Mouse (Mus musculus): Measurements from ENCODE around the gene Nkx6-2. TPM values are rescaled to one million over a fixed set of nuclear protein-coding genes. Genes with fewer than 3 reads are reported as not detected.

Nkx6-2 gene
- total RNA-seq (2022): 10 to 100 TPM; 12.9 to 15.2 (median 13.9) TPM

GRCm38 (mm10) chr7:139582595-139582994, at the start of gene Nkx6-2:
Gene Nkx6-2, minus strand, starts transcription at chr7:139582797.
- DNase-seq (ENCODE audit: low spot score in 2 of 2): peak in 1 of 2 experiments; percentile 37

GRCm38 (mm10) chr7:139625156-139625555, 42.6 kb upstream of the Nkx6-2 start:
- DNase-seq (ENCODE audit: low spot score in 2 of 2): no peak

DNA sequence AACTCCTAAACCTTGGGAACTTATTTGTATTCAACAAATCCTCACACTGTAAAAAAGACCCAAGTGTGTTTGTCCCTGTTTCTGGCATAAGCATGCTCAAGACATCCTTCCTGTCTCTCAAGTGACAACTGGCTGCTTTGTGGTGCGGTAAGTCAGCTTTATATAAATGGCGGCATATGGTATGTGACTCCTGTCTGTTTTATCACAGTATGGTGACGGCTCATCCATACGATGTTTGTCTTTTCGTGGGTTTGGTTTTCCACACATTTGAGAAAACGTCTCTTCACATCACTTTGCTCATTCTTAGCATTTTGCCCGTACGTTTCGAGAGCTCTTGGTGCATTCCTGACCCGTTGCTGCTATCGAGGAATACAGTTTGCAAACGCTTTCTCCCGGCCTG, 40.0 kb upstream of the Nkx6-2 start:
- DNase-seq (ENCODE audit: low spot score in 2 of 2): no peak

GRCm38 (mm10) chr7:139615767-139616766, 33.5 kb upstream of the Nkx6-2 start:
- DNase-seq (ENCODE audit: low spot score in 2 of 2): peak; percentile 44 to 60

GRCm38 (mm10) chr7:139610328-139610727, 27.7 kb upstream of the Nkx6-2 start:
- no peak for DNase-seq (ENCODE audit: low spot score in 2 of 2)

- DNase-seq (ENCODE audit: low spot score in 2 of 2): no peak
Measured at GRCm38 (mm10) chr7:139595862-139596261, 13.3 kb upstream of the Nkx6-2 start.

- DNase-seq (ENCODE audit: low spot score in 2 of 2): no peak
Measured at GRCm38 (mm10) chr7:139595311-139595710, 12.7 kb upstream of the Nkx6-2 start.

DNA sequence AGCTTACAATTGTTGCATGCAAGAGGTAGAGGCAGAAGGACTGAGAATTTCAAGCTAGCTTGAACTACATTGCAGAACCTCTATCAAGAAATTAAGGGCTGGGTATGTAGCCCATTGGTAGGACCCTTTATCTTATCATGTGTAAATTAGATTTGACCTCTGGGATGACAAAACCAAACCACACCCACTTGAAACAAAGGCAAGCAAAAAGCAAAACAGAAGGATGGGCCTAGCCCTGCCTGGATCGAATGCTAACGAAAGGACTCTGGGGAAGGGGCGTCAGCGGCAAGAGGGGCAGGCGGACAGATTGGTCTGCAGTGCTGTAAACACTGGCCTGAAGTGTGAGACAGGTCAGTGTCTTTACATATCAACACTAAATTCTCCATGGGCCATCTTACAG, 8.7 kb upstream of the Nkx6-2 start:
- DNase-seq (ENCODE audit: low spot score in 2 of 2): no peak

DNA sequence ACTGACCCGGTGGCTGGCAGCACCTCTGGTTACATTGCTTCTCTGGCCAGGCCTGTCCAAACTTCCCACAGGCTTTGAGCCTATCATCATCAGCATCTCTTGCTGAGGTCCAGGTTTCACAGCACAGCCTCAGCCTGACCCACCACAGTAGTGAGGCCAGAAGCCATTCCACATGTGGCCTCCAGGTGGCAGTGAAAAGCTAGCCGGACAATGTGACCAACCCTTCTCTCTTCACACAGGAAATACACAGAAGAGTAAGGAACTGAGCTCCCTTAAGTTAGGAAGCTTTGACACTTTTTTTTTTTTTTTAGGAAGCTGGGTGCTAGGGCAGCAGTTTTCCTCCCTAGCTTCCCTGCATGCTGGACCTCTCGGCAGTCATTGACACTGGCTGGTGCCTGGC, 7.7 kb upstream of the Nkx6-2 start:
- no peak for DNase-seq (ENCODE audit: low spot score in 2 of 2)

DNA sequence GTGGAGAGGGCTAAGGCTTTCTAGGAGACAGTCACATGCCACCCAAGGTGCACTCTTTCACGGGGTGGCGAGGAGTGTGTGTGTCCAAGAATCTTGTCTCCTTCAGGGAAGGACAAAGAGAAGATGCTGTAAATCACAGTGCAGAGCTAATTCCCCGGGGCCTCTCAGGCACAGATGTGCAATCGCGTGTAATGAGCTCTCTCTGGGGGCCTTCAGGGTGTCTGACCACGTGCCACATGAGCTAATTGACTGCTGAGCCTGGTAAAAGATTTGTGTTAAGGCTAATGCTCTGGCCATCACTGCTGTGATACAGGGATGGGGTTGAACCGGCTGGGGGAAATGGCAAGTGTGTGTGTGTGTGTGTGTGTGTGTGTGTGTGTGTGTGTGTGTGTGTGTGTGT, 5.3 kb upstream of the Nkx6-2 start:
- no peak for DNase-seq (ENCODE audit: low spot score in 2 of 2)

- no peak for DNase-seq (ENCODE audit: low spot score in 2 of 2)
Measured at GRCm38 (mm10) chr7:139585183-139585821, 2.7 kb upstream of the Nkx6-2 start.

- DNase-seq (ENCODE audit: low spot score in 2 of 2): peak in 1 of 2 experiments; percentile 23
Measured at GRCm38 (mm10) chr7:139584221-139585175, 1.9 kb upstream of the Nkx6-2 start.

DNA sequence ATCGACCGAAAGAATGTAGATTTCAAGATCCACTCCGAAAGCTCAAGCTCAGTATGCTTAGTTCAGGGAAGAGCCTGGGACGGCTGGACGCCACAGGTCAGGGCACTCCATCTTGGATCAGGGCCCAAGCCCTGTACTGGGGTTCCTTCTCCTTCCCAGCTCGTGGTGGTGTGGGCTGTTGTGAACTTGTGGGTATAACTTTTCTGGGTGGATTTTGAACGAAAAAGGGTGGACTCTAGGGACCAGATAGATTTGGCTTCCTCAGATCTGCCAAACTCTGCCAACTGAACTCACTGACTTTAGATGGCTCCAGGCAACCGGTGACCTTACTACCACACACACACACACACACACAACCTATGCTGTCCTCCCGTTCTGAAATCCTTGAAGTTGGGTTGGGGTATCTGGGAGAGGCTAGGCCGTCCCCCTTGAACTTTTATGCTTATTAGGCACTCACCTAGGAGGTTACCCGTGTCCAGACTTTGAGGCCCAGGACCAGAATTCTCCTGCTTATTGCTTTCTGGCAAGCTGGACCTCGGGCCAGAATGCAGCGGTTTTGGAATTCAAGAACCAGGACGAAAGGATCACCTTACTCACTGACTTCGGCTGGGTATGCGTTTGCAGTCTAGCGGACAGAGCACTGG, 619 bp upstream of the Nkx6-2 start:
- DNase-seq (ENCODE audit: low spot score in 2 of 2): no peak

DNA sequence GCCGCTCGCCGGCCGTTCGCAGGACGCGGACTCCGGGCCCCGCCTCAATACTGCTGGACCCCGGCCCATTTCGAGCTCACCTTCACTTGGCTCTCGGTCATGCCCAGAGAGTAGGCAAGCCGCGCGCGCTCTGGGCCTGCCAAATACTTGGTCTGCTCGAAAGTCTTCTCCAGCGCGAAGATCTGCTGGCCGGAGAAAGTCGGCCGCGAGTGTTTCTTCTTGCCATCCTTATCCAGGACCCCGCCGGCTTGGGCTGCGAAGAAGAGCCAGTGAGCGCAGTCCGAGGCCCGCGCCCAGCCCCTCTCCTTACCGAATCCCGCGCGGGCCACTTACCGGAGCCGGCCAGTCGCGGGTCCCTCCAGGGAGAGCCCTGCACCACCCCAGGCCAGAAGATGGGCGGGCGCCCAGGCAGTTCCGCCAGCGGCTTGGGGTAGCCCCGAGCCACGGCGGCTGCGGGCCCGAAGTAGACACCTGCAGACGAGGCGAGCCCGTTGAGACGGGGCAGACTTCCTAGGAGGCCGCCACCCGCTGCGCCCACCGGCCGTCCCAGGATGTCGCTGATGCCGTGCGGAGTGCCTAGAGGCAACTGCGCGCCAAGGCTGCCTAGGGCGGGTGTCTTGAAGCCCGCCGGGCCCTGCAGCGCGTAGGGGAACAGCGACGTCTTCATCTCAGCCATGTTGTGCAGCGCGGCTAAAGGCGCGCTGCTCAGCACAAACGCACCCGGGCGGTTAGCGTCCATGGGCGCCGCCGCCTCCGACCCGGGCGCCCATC, 611 bp downstream of the Nkx6-2 start:
- DNase-seq (ENCODE audit: low spot score in 2 of 2): peak in 1 of 2 experiments; percentile 26

DNA sequence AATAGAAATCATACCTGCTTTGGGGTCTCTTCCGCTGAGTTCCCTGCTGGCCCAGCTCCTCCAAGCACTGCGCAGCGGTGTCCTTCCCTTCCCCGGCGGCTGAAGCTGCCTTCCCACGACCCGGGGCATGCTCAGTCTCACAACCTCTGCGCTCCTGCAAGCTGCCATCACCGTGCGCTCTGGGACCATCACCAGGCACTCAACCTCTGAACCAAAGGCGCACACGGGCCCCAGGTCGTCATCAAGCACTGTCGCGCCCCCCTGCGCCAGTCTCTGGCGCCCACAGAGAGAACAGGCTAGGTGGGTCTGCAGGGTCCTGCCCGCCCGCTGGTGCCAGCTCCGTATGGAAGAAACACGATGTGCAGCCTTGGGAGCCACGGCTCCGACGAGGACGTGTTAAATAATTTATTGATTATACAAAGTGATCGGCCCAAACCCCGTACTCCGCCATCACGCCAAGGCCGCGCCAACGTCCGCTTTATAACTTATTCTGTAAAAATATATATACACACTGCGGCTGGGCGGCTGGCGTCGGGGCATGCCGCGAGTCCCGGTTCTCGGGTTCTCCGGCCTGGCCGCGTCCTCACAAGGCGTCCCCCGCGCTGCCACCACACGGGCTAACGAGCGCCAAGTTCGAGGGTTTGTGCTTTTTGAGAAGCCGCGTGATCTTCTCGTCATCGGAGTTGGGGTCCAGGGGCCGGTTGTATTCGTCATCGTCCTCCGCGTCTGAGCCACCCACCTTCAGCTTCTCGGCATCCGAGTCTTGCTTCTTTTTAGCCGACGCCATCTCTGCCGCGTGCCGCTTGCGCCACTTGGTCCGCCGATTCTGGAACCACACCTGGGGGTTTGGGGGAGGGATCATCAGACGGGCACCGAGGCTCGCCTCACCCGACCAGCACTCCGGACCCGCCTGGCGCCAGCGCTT, 1.5 kb downstream of the Nkx6-2 start:
- no peak for DNase-seq (ENCODE audit: low spot score in 2 of 2)

- DNase-seq (ENCODE audit: low spot score in 2 of 2): no peak
Measured at GRCm38 (mm10) chr7:139579261-139579905, 3.2 kb downstream of the Nkx6-2 start.

- DNase-seq (ENCODE audit: low spot score in 2 of 2): no peak
Measured at GRCm38 (mm10) chr7:139576064-139576686, 6.4 kb downstream of the Nkx6-2 start.

GRCm38 (mm10) chr7:139572665-139573064, 9.9 kb downstream of the Nkx6-2 start:
- DNase-seq (ENCODE audit: low spot score in 2 of 2): no peak
